Mouse (Mus musculus) heart, postnatal 10 days (tissue): ENCODE results near the gene Wdr77. TPM values are rescaled to one million over a fixed set of nuclear protein-coding genes. Genes with fewer than 3 reads are reported as not detected.
A peak's percentile ranks its signal among the peaks of the same experiment; 100 is the strongest.
"Not testable (repeated sequence)": the region's sequence is repeated elsewhere in the genome, so short reads cannot be mapped to it uniquely, and the experiment has no call there.

Experiments used
- DNase-seq, 2 experiments: peaks; one replicate each; pipeline ENCODE4 v3.0.0; 2021
- intact Hi-C: fragments of 180-260 bp; cut with DNase I; formaldehyde crosslinking; loops from one replicate; pipeline ENCODE4 v1.15.1; 2025
- total RNA-seq, 2 experiments: library from RNA; stranded (reverse); gene quantifications; 2 replicates each; pipeline ENCODE4 v1.2.3; 2021

Gene Wdr77
- total RNA-seq = 10 to 100 TPM; 47.7 to 54.4 TPM

- DNase-seq = peak; percentile 97 to 98
- intact Hi-C loops = loop anchor here (5.0 kb wide), 1 partner anchor 282 kb away; no protein-coding TSS in a partner anchor
Measured at GRCm38 (mm10) chr3:105958974-105959580, at the start of gene Wdr77. TSS of gene Wdr77 (plus strand) at chr3:105959369.

- intact Hi-C loops = no loop called here
- no peak for DNase-seq
Measured at GRCm38 (mm10) chr3:105910519-105911190, 48.5 kb upstream of the Wdr77 start.

GRCm38 (mm10) chr3:105912097-105912880 lies 46.9 kb upstream of the Wdr77 start:
- intact Hi-C loops = no loop called here

GRCm38 (mm10) chr3:105913839-105914681 lies 45.1 kb upstream of the Wdr77 start:
- intact Hi-C loops = no loop called here
- DNase-seq = no peak

More at GRCm38 (mm10) chr3:105912097-105912880, 46.9 kb upstream of the Wdr77 start:
- DNase-seq = no peak

GRCm38 (mm10) chr3:105915281-105915680 lies 43.9 kb upstream of the Wdr77 start:
- intact Hi-C loops = no loop called here
- DNase-seq = no peak

- DNase-seq, intact Hi-C loops: not testable (repeated sequence)
Measured at GRCm38 (mm10) chr3:105916455-105916854, 42.7 kb upstream of the Wdr77 start.

- no peak for DNase-seq
- intact Hi-C loops = no loop called here
Measured at GRCm38 (mm10) chr3:105917656-105918354, 41.4 kb upstream of the Wdr77 start.

- intact Hi-C loops = no loop called here
- DNase-seq = no peak
Measured at GRCm38 (mm10) chr3:105918355-105918745, 40.8 kb upstream of the Wdr77 start.

GRCm38 (mm10) chr3:105920743-105921142 lies 38.4 kb upstream of the Wdr77 start:
- not testable (repeated sequence) for DNase-seq

GRCm38 (mm10) chr3:105921959-105922358 lies 37.2 kb upstream of the Wdr77 start:
- intact Hi-C loops = no loop called here
- DNase-seq = no peak

More at GRCm38 (mm10) chr3:105920743-105921142, 38.4 kb upstream of the Wdr77 start:
- intact Hi-C loops = not testable (repeated sequence)

GRCm38 (mm10) chr3:105924616-105925015 lies 34.6 kb upstream of the Wdr77 start:
- no peak for DNase-seq
- intact Hi-C loops = no loop called here

- intact Hi-C loops = no loop called here
- DNase-seq = no peak
Measured at GRCm38 (mm10) chr3:105927561-105928194, 31.5 kb upstream of the Wdr77 start.

GRCm38 (mm10) chr3:105928195-105928569 lies 31.0 kb upstream of the Wdr77 start:
- no peak for DNase-seq
- intact Hi-C loops = no loop called here

- intact Hi-C loops = no loop called here
Measured at GRCm38 (mm10) chr3:105928781-105929180, 30.4 kb upstream of the Wdr77 start.

GRCm38 (mm10) chr3:105929821-105930220 lies 29.3 kb upstream of the Wdr77 start:
- intact Hi-C loops = no loop called here
- no peak for DNase-seq

More at GRCm38 (mm10) chr3:105928781-105929180, 30.4 kb upstream of the Wdr77 start:
- DNase-seq = no peak

- DNase-seq = no peak
- intact Hi-C loops = no loop called here
Measured at GRCm38 (mm10) chr3:105931095-105931494, 28.1 kb upstream of the Wdr77 start.

GRCm38 (mm10) chr3:105932240-105933071 lies 26.7 kb upstream of the Wdr77 start, which contains the start of gene I830077J02Rik:
TSS of gene I830077J02Rik (minus strand) at chr3:105932664.
- intact Hi-C loops = no loop called here
- no peak for DNase-seq

- intact Hi-C loops = no loop called here
Measured at GRCm38 (mm10) chr3:105933926-105934325, 25.2 kb upstream of the Wdr77 start.

More at GRCm38 (mm10) chr3:105933926-105934325, 25.2 kb upstream of the Wdr77 start:
- no peak for DNase-seq
